Mouse (Mus musculus) leukemia stem cell, adult 10-12 weeks (primary cell): Measurements from ENCODE around the gene Nufip2. TPM values are rescaled to one million over a fixed set of nuclear protein-coding genes. Genes with fewer than 3 reads are reported as not detected.

Experiments used
- polyA plus RNA-seq: library from polyadenylated mRNA; stranded (reverse); fragments of >175 nt; gene quantifications from 2 replicates; pipeline ENCODE4 v1.2.3, GENCODE M21; 2012; ENCODE audit warnings: low replicate concordance

Gene Nufip2
- 25.9 and 37.8 TPM in 2 replicates for polyA plus RNA-seq

GRCm38 (mm10) chr11:77685383-77686265 lies at the start of gene Nufip2:
TSS of gene Nufip2 (plus strand) at chr11:77686155.

GRCm38 (mm10) chr11:77725183-77725582 lies 39.2 kb downstream of the Nufip2 start, which contains the start of gene Cryba1:
TSS of gene Cryba1 (minus strand) at chr11:77725283.

GRCm38 (mm10) chr11:77762783-77763672 lies 77.1 kb downstream of the Nufip2 start, which contains the start of gene Myo18a:
TSS of gene Myo18a (plus strand) at chr11:77763246.

DNA sequence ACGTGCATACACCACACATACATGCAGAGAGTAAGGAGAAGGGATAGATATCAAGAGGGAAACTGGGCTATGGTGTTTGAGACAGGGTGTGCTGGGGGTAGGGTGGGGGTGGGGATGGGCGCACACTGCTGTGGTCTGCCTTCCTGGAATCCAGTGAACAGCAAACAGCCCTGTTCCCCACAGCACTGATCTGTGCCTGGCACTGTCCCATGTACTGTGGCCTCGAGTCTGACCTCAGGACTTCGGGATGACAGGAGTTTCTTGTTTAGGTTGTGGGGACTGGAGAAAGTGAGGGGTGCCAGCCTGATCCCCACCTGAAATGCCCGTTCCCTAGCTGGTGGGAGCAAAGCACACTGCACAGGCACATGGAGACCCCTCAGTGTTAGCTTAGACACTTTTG lies 101.8 kb downstream of the Nufip2 start, which contains the start of gene Gm10277:
Gene Gm10277 (minus strand): TSS at position 41 of the 400 bp plus-strand sequence.

Other genes starting within 250 kb of the Nufip2 start
- not detected in 2 replicates for gene Coro6, start 223.7 kb upstream of the Nufip2 start, polyA plus RNA-seq
- gene Ankrd13b, start 196.5 kb upstream of the Nufip2 start, polyA plus RNA-seq: 37.3 and 60.0 TPM in 2 replicates
- 122 and 126 TPM in 2 replicates for gene Git1, start 192.6 kb upstream of the Nufip2 start, polyA plus RNA-seq
- gene Abhd15, start 171.0 kb upstream of the Nufip2 start, polyA plus RNA-seq: 2.0 and 2.8 TPM in 2 replicates
- 16.1 and 22.4 TPM in 2 replicates for gene Trp53i13, start 170.2 kb upstream of the Nufip2 start, polyA plus RNA-seq
- 0.10 TPM in 1 of 2 replicates, not detected in the other for gene Gm10392, start 167.0 kb upstream of the Nufip2 start, polyA plus RNA-seq
- 3.7 TPM in 2 replicates for gene Taok1, start 78.3 kb upstream of the Nufip2 start, polyA plus RNA-seq
- gene Cryba1, start 39.1 kb downstream of the Nufip2 start, polyA plus RNA-seq: not detected in 2 replicates
- 34.4 and 63.7 TPM in 2 replicates for gene Myo18a, start 77.1 kb downstream of the Nufip2 start, polyA plus RNA-seq
- not detected in 2 replicates for gene Gm10277, start 101.6 kb downstream of the Nufip2 start, polyA plus RNA-seq
- not detected in 2 replicates for gene Pipox, start 207.9 kb downstream of the Nufip2 start, polyA plus RNA-seq
- gene Sez6, start 244.6 kb downstream of the Nufip2 start, polyA plus RNA-seq: not detected in 2 replicates